Mouse (Mus musculus) lung, embryonic 16.5 days (tissue): ENCODE measurements at regions not wholly inside any gene's neighbourhood (a gene's known extent, or its start where the extent isn't known, plus 50 kb on each side); places are given as distances from the start of the nearest gene placed in this dataset.

Experiments used
- ATAC-seq: fragments of 200-750 bp; cut with Nextera tagmentation; 2 replicates; pipeline ENCODE4 v1.8.0; 2017; ENCODE audit warnings: low read depth, mild to moderate bottlenecking, moderate library complexity
- H3K27ac ChIP-seq: fragments of 300-500 bp; sonication (generic); 2 replicates; pipeline ENCODE4 v1.5.1; 2014; ENCODE audit warnings: mild to moderate bottlenecking, control low read depth, low read length
- H3K27me3 ChIP-seq: fragments of 300-500 bp; sonication (generic); 2 replicates; pipeline ENCODE4 v1.6.1; 2014; ENCODE audit warnings: low read depth, low read length, mixed read lengths; ENCODE audit not compliant: control insufficient read depth, insufficient read depth
- H3K36me3 ChIP-seq: fragments of 300-500 bp; sonication (generic); 2 replicates; pipeline ENCODE4 v1.6.1; 2014; ENCODE audit warnings: low read length; ENCODE audit not compliant: control insufficient read depth, insufficient read depth
- H3K4me1 ChIP-seq: fragments of 300-500 bp; sonication (generic); replicated peaks from 2 replicates; pipeline ENCODE4 v1.6.1; 2014; ENCODE audit warnings: low read length, mixed read lengths; ENCODE audit not compliant: control insufficient read depth, insufficient read depth
- H3K4me2 ChIP-seq: fragments of 300-500 bp; sonication (generic); 2 replicates; pipeline ENCODE4 v1.6.1; 2014; ENCODE audit warnings: low read depth, low read length, control low read depth
- H3K4me3 ChIP-seq: fragments of 300-500 bp; sonication (generic); 2 replicates; pipeline ENCODE4 v1.5.1; 2014; ENCODE audit warnings: mild to moderate bottlenecking, low read length, control low read depth
- H3K9ac ChIP-seq: fragments of 300-500 bp; sonication (generic); 2 replicates; pipeline ENCODE4 v1.6.1; 2014; ENCODE audit warnings: low read length, control low read depth
- H3K9me3 ChIP-seq: fragments of 300-500 bp; sonication (generic); 2 replicates; pipeline ENCODE4 v1.6.1; 2016; ENCODE audit warnings: low read length; ENCODE audit not compliant: control insufficient read depth
- whole genome bisulfite sequencing: fragments of 180-500 bp; shearing (Covaris S2); extraction: QIAGEN DNeasy Blood & Tissue Kit; methylation state at CpG from one replicate; pipeline ENCODE4 v1.1.7; 2014; 5-methylcytosine and 5-hydroxymethylcytosine counted together

- ATAC-seq: no peak
- Histone ChIP-seq H3K4me1 (no peaks in the 10 kb centered on the region), H3K27ac (no peak overlapping the region), H3K4me3 (no peak overlapping the region), H3K4me2 (no peak overlapping the region), H3K9ac (no peak overlapping the region), H3K36me3 (no peaks in the 10 kb centered on the region), H3K27me3 (no peaks in the 10 kb centered on the region), H3K9me3 (no peaks in the 10 kb centered on the region)
- WGBS: 34% methylated on average over 6 of the region's 6 CpGs
These were observed 78.4 kb downstream of the Gm4791 start for GRCm38 (mm10) chr9:47076946-47077345.

- WGBS: 39% methylated on average over 2 of the region's 2 CpGs
These were observed 78.9 kb downstream of the Gm4791 start for GRCm38 (mm10) chr9:47077416-47077815.

GRCm38 (mm10) chr9:47077945-47078344 is 79.4 kb downstream of the Gm4791 start:
- 72% methylated on average over 3 of the region's 3 CpGs for WGBS
- Histone ChIP-seq H3K9me3 (no peaks in the 10 kb centered on the region), H3K4me2 (no peak overlapping the region), H3K4me1 (no peaks in the 10 kb centered on the region), H3K27me3 (no peaks in the 10 kb centered on the region), H3K4me3 (no peak overlapping the region), H3K27ac (no peak overlapping the region), H3K9ac (no peak overlapping the region), H3K36me3 (no peaks in the 10 kb centered on the region)
- no peak for ATAC-seq

More at GRCm38 (mm10) chr9:47077416-47077815, 78.9 kb downstream of the Gm4791 start:
- Histone ChIP-seq H3K4me1 (no peaks in the 10 kb centered on the region), H3K27me3 (no peaks in the 10 kb centered on the region), H3K9ac (no peak overlapping the region), H3K4me2 (no peak overlapping the region), H3K9me3 (no peaks in the 10 kb centered on the region), H3K36me3 (no peaks in the 10 kb centered on the region), H3K4me3 (no peak overlapping the region), H3K27ac (no peak overlapping the region)
- ATAC-seq: no peak

GRCm38 (mm10) chr9:47081407-47081806 is 82.9 kb downstream of the Gm4791 start:
- Histone ChIP-seq H3K27me3 (no peaks in the 10 kb centered on the region), H3K36me3 (no peaks in the 10 kb centered on the region), H3K4me2 (no peak overlapping the region), H3K4me1 (no peaks in the 10 kb centered on the region), H3K9ac (no peak overlapping the region), H3K9me3 (no peaks in the 10 kb centered on the region), H3K27ac (no peak overlapping the region), H3K4me3 (no peak overlapping the region)
- WGBS: 95% methylated on average over 6 of the region's 6 CpGs
- ATAC-seq: no peak

- Histone ChIP-seq H3K27ac (no peak overlapping the region), H3K36me3 (no peaks in the 10 kb centered on the region), H3K4me1 (no peaks in the 10 kb centered on the region), H3K9ac (no peak overlapping the region), H3K27me3 (no peaks in the 10 kb centered on the region), H3K4me2 (no peak overlapping the region), H3K9me3 (no peaks in the 10 kb centered on the region), H3K4me3 (no peak overlapping the region)
- 42% methylated on average over 10 of the region's 10 CpGs for WGBS
- ATAC-seq: 0 out of 2 replicates have a peak, but pooled peaks have one; percentile 38
These were observed 93.3 kb downstream of the Gm4791 start for GRCm38 (mm10) chr9:47091796-47092195.

- 91% methylated on average over 4 of the region's 4 CpGs for WGBS
These were observed 97.1 kb downstream of the Gm4791 start for GRCm38 (mm10) chr9:47095656-47096055.

GRCm38 (mm10) chr9:47103316-47103715 is 104.8 kb downstream of the Gm4791 start:
- ATAC-seq: no peak
- H3K4me2 ChIP-seq: no peak overlapping the region
- no peaks in the 10 kb centered on the region for H3K27me3 ChIP-seq
- H3K4me1 ChIP-seq: no peaks in the 10 kb centered on the region
- WGBS: 68% methylated on average over 3 of the region's 3 CpGs
- no peaks in the 10 kb centered on the region for H3K9me3 ChIP-seq
- H3K4me3 ChIP-seq: no peak overlapping the region
- no peak overlapping the region for H3K27ac ChIP-seq
- H3K36me3 ChIP-seq: no peaks in the 10 kb centered on the region
- H3K9ac ChIP-seq: no peak overlapping the region

More at GRCm38 (mm10) chr9:47095656-47096055, 97.1 kb downstream of the Gm4791 start:
- Histone ChIP-seq H3K4me2 (no peak overlapping the region), H3K9me3 (no peaks in the 10 kb centered on the region), H3K4me1 (no peaks in the 10 kb centered on the region), H3K27ac (no peak overlapping the region), H3K27me3 (no peaks in the 10 kb centered on the region), H3K4me3 (no peak overlapping the region), H3K9ac (no peak overlapping the region), H3K36me3 (no peaks in the 10 kb centered on the region)
- ATAC-seq: no peak

GRCm38 (mm10) chr9:47103966-47104365 is 105.4 kb downstream of the Gm4791 start:
- H3K4me3 ChIP-seq: no peak overlapping the region
- no peak overlapping the region for H3K4me2 ChIP-seq
- 55% methylated on average over 5 of the region's 5 CpGs for WGBS

GRCm38 (mm10) chr9:47108096-47108495 is 109.6 kb downstream of the Gm4791 start:
- H3K27ac ChIP-seq: no peak overlapping the region
- H3K4me1 ChIP-seq: no peaks in the 10 kb centered on the region
- H3K9ac ChIP-seq: no peak overlapping the region
- no peaks in the 10 kb centered on the region for H3K36me3 ChIP-seq
- no peaks in the 10 kb centered on the region for H3K27me3 ChIP-seq
- H3K4me3 ChIP-seq: no peak overlapping the region
- no peak for ATAC-seq
- 26% methylated on average over 5 of the region's 5 CpGs for whole genome bisulfite sequencing
- H3K4me2 ChIP-seq: no peak overlapping the region
- H3K9me3 ChIP-seq: no peaks in the 10 kb centered on the region

More at GRCm38 (mm10) chr9:47103966-47104365, 105.4 kb downstream of the Gm4791 start:
- H3K36me3 ChIP-seq: no peaks in the 10 kb centered on the region
- ATAC-seq: no peak
- H3K9me3 ChIP-seq: no peaks in the 10 kb centered on the region
- no peaks in the 10 kb centered on the region for H3K27me3 ChIP-seq
- no peak overlapping the region for H3K27ac ChIP-seq
- no peak overlapping the region for H3K9ac ChIP-seq
- no peaks in the 10 kb centered on the region for H3K4me1 ChIP-seq

- no peak overlapping the region for H3K4me3 ChIP-seq
- no peak overlapping the region for H3K4me2 ChIP-seq
- 81% methylated on average over 8 of the region's 8 CpGs for WGBS
- no peak for ATAC-seq
- no peaks in the 10 kb centered on the region for H3K4me1 ChIP-seq
- H3K36me3 ChIP-seq: no peaks in the 10 kb centered on the region
- H3K27ac ChIP-seq: no peak overlapping the region
- H3K9ac ChIP-seq: no peak overlapping the region
- no peaks in the 10 kb centered on the region for H3K27me3 ChIP-seq
- H3K9me3 ChIP-seq: no peaks in the 10 kb centered on the region
These were observed 120.7 kb downstream of the Gm4791 start for GRCm38 (mm10) chr9:47119253-47119652.
